Mouse (Mus musculus): ENCODE data around the gene Yars2.
"Not testable (repeated sequence)": the region's sequence is repeated elsewhere in the genome, so short reads cannot be mapped to it uniquely, and the experiment has no call there.

The Yars2 gene

GRCm38 (mm10) chr16:16302369-16303137 is at the start of gene Yars2:
Gene Yars2 (plus strand): TSS chr16:16302965.
- DNase-seq (ENCODE audit: low read depth, low spot score): peak; percentile 82

GRCm38 (mm10) chr16:16253326-16254074 is 49.3 kb upstream of the Yars2 start:
- DNase-seq (ENCODE audit: low read depth, low spot score): no peak

- no peak for DNase-seq (ENCODE audit: low read depth, low spot score)
Measured at GRCm38 (mm10) chr16:16255217-16255616, 47.5 kb upstream of the Yars2 start.

GRCm38 (mm10) chr16:16255874-16256273 is 46.9 kb upstream of the Yars2 start:
- DNase-seq (ENCODE audit: low read depth, low spot score): no peak

GRCm38 (mm10) chr16:16256672-16257071 is 46.1 kb upstream of the Yars2 start:
- DNase-seq (ENCODE audit: low read depth, low spot score): no peak

- DNase-seq (ENCODE audit: low read depth, low spot score): no peak
Measured at GRCm38 (mm10) chr16:16260882-16261281, 41.9 kb upstream of the Yars2 start.

GRCm38 (mm10) chr16:16261481-16261880 is 41.3 kb upstream of the Yars2 start:
- DNase-seq (ENCODE audit: low read depth, low spot score): no peak

GRCm38 (mm10) chr16:16262436-16262835 is 40.3 kb upstream of the Yars2 start:
- no peak for DNase-seq (ENCODE audit: low read depth, low spot score)

- no peak for DNase-seq (ENCODE audit: low read depth, low spot score)
Measured at GRCm38 (mm10) chr16:16272978-16273377, 29.8 kb upstream of the Yars2 start.

GRCm38 (mm10) chr16:16273752-16274151 is 29.0 kb upstream of the Yars2 start:
- no peak for DNase-seq (ENCODE audit: low read depth, low spot score)

- DNase-seq (ENCODE audit: low read depth, low spot score): peak; percentile 34
Measured at GRCm38 (mm10) chr16:16303138-16303827, 518 bp downstream of the Yars2 start.

GRCm38 (mm10) chr16:16303888-16304287 is 1.1 kb downstream of the Yars2 start:
- DNase-seq (ENCODE audit: low read depth, low spot score): no peak

- DNase-seq (ENCODE audit: low read depth, low spot score): no peak
Measured at GRCm38 (mm10) chr16:16311319-16311718, 8.6 kb downstream of the Yars2 start.

- DNase-seq (ENCODE audit: low read depth, low spot score): no peak
Measured at GRCm38 (mm10) chr16:16325775-16326336, 23.1 kb downstream of the Yars2 start.

GRCm38 (mm10) chr16:16346420-16346819 is 43.7 kb downstream of the Yars2 start:
- no peak for DNase-seq (ENCODE audit: low read depth, low spot score)

GRCm38 (mm10) chr16:16357908-16358307 is 55.1 kb downstream of the Yars2 start:
- no peak for DNase-seq (ENCODE audit: low read depth, low spot score)

GRCm38 (mm10) chr16:16358481-16359100 is 55.8 kb downstream of the Yars2 start, which contains the start of gene Dnm1l:
Gene Dnm1l (minus strand): TSS chr16:16358959.
- DNase-seq (ENCODE audit: low read depth, low spot score): peak; percentile 83

GRCm38 (mm10) chr16:16359101-16359482 is 56.3 kb downstream of the Yars2 start:
- not testable (repeated sequence) for DNase-seq (ENCODE audit: low read depth, low spot score)
